Mouse (Mus musculus): ENCODE measurements around the gene Arhgap15.

GRCm38 (mm10) chr2:44234856-44235255 is 486.2 kb downstream of the Arhgap15 start:
- TF ChIP-seq POLR2A (IDR thresholded peaks at IDR 0.05; ENCODE audit: borderline replicate concordance, low read depth, low read length) (no peak), CTCF (IDR thresholded peaks at IDR 0.05; ENCODE audit: low read depth, low read length) (no peak)

Measured in bone marrow macrophage, adult 2 months (primary cell).